Mouse (Mus musculus) liver, embryonic 16.5 days (tissue): ENCODE data around the gene P2rx1. TPM values are rescaled to one million over a fixed set of nuclear protein-coding genes. Genes with fewer than 3 reads are reported as not detected.
A peak's percentile ranks its signal among the peaks of the same experiment; 100 is the strongest.

Experiments
- ATAC-seq: fragments of 200-750 bp; cut with Nextera tagmentation; 2 replicates; pipeline ENCODE4 v1.8.0; 2017; ENCODE audit warnings: low read depth, mild to moderate bottlenecking, moderate number of reproducible peaks, moderate library complexity
- H3K27ac ChIP-seq: fragments of 300-500 bp; sonication (generic); 2 replicates; pipeline ENCODE4 v1.5.1; 2014; ENCODE audit warnings: mild to moderate bottlenecking, low read length
- H3K27me3 ChIP-seq: fragments of 300-500 bp; sonication (generic); 2 replicates; pipeline ENCODE4 v1.6.1; 2014; ENCODE audit warnings: low read depth, low read length, mixed read lengths; ENCODE audit not compliant: control insufficient read depth, insufficient read depth
- H3K36me3 ChIP-seq: fragments of 300-500 bp; sonication (generic); 2 replicates; pipeline ENCODE4 v1.6.1; 2014; ENCODE audit warnings: mild to moderate bottlenecking; ENCODE audit not compliant: control insufficient read depth, insufficient read depth
- H3K4me1 ChIP-seq: fragments of 300-500 bp; sonication (generic); 2 replicates; pipeline ENCODE4 v1.6.1; 2014; ENCODE audit warnings: low read depth, low read length, mixed read lengths; ENCODE audit not compliant: control insufficient read depth
- H3K4me2 ChIP-seq: fragments of 300-500 bp; sonication (generic); 2 replicates; pipeline ENCODE4 v1.6.1; 2014; ENCODE audit warnings: low read depth, low read length, mixed read lengths
- H3K4me3 ChIP-seq: fragments of 300-500 bp; sonication (generic); 2 replicates; pipeline ENCODE4 v1.5.1; 2014; ENCODE audit warnings: low read depth, mild to moderate bottlenecking, low read length
- H3K9ac ChIP-seq: fragments of 300-500 bp; sonication (generic); 2 replicates; pipeline ENCODE4 v1.6.1; 2014; ENCODE audit warnings: low read depth, low read length
- H3K9me3 ChIP-seq: fragments of 300-500 bp; sonication (generic); replicated peaks from 2 replicates; pipeline ENCODE4 v1.6.1; 2016; ENCODE audit warnings: low read length; ENCODE audit not compliant: control insufficient read depth
- WGBS: fragments of 180-500 bp; shearing (Covaris S2); extraction: QIAGEN DNeasy Blood & Tissue Kit; methylation state at CpG from one replicate; pipeline ENCODE4 v1.1.7; 2014; ENCODE audit not compliant: insufficient replicate concordance; 5-methylcytosine and 5-hydroxymethylcytosine counted together
- polyA plus RNA-seq: library from polyadenylated mRNA; unstranded; fragments of >200 nt; fragmentation: Nextera tagmentation; extraction: Ambion mirVana; gene quantifications from 2 replicates; pipeline ENCODE4 v1.2.1, GENCODE M21; 2015

P2rx1 gene
- polyA plus RNA-seq, 1 experiment from 2014 or later: 6.6 TPM

- ATAC-seq: no peak
- H3K36me3 ChIP-seq: no peaks in the 10 kb centered on the region
- no peak overlapping the region for H3K9ac ChIP-seq
- H3K4me1 ChIP-seq: peaks cover 8% of the 10 kb centered on the region
- no peak overlapping the region for H3K27ac ChIP-seq
- no peaks in the 10 kb centered on the region for H3K9me3 ChIP-seq
- WGBS: 15% methylated on average over 2 of the region's 2 CpGs
- H3K27me3 ChIP-seq: peaks cover 20% of the 10 kb centered on the region
- H3K4me3 ChIP-seq: no peak overlapping the region
- H3K4me2 ChIP-seq: no peak overlapping the region
Observed at GRCm38 (mm10) chr11:72957318-72957717, 41.6 kb upstream of the P2rx1 start.

GRCm38 (mm10) chr11:72959924-72960679, 38.8 kb upstream of the P2rx1 start:
- Histone ChIP-seq H3K9ac (no peak overlapping the region), H3K4me1 (peaks cover 8% of the 10 kb centered on the region), H3K36me3 (no peaks in the 10 kb centered on the region), H3K27ac (no peak overlapping the region), H3K4me3 (no peak overlapping the region; the same call in 1 of the 2 replicates), H3K4me2 (peak overlapping the region; percentile 60; the same call in 1 of the 2 replicates), H3K9me3 (no peaks in the 10 kb centered on the region), H3K27me3 (peaks cover 20% of the 10 kb centered on the region)
- ATAC-seq: no peak
- 28% methylated on average over 15 of the region's 15 CpGs for WGBS

GRCm38 (mm10) chr11:72960723-72961071, 38.2 kb upstream of the P2rx1 start:
- no peak; the same call in 1 of the 2 replicates for ATAC-seq
- no peaks in the 10 kb centered on the region for H3K36me3 ChIP-seq
- no peak overlapping the region for H3K27ac ChIP-seq
- peaks cover 8% of the 10 kb centered on the region for H3K4me1 ChIP-seq
- H3K4me3 ChIP-seq: peak overlapping the region; percentile 56
- WGBS: 5% methylated on average over 15 of the region's 15 CpGs
- H3K9ac ChIP-seq: no peak overlapping the region
- H3K4me2 ChIP-seq: peak overlapping the region; percentile 60
- peaks cover 20% of the 10 kb centered on the region for H3K27me3 ChIP-seq
- H3K9me3 ChIP-seq: no peaks in the 10 kb centered on the region

- Histone ChIP-seq H3K9me3 (no peaks in the 10 kb centered on the region), H3K4me2 (peak within 1 kb of the TSS; percentile 60), H3K4me1 (peaks cover 8% of the 10 kb centered on the region), H3K36me3 (no peaks in the 10 kb centered on the region), H3K27ac (peak within 1 kb of the TSS; percentile 55), H3K27me3 (peaks cover 20% of the 10 kb centered on the region), H3K9ac (peak within 1 kb of the TSS; percentile 48), H3K4me3 (peak within 1 kb of the TSS; percentile 56)
- 2% methylated on average over 68 of the region's 70 CpGs for WGBS
- peak; percentile 70 for ATAC-seq
Observed at GRCm38 (mm10) chr11:72961072-72961980, 37.6 kb upstream of the P2rx1 start, which contains the start of gene Atp2a3. Gene Atp2a3 (plus strand): TSS chr11:72961169.

- Histone ChIP-seq H3K4me1 (peaks cover 8% of the 10 kb centered on the region), H3K9me3 (no peaks in the 10 kb centered on the region), H3K4me2 (peak overlapping the region; percentile 18), H3K27ac (no peak overlapping the region), H3K9ac (no peak overlapping the region), H3K4me3 (peak overlapping the region; percentile 56; the same call in 1 of the 2 replicates), H3K36me3 (no peaks in the 10 kb centered on the region), H3K27me3 (peaks cover 20% of the 10 kb centered on the region)
- WGBS: 39% methylated on average over 2 of the region's 2 CpGs
- ATAC-seq: no peak
Observed at GRCm38 (mm10) chr11:72962378-72962777, 36.5 kb upstream of the P2rx1 start.

- Histone ChIP-seq H3K4me3 (peak overlapping the region; percentile 10; the same call in 1 of the 2 replicates), H3K4me2 (peak overlapping the region; percentile 18), H3K36me3 (no peaks in the 10 kb centered on the region), H3K27me3 (peaks cover 20% of the 10 kb centered on the region), H3K4me1 (peaks cover 8% of the 10 kb centered on the region), H3K9ac (no peak overlapping the region), H3K9me3 (no peaks in the 10 kb centered on the region), H3K27ac (0 out of 2 replicates have a peak overlapping the region, but pooled peaks have one; percentile 7)
- WGBS: 27% methylated on average over 7 of the region's 7 CpGs
- ATAC-seq: 0 out of 2 replicates have a peak, but pooled peaks have one; percentile 13
Observed at GRCm38 (mm10) chr11:72963058-72963788, 35.7 kb upstream of the P2rx1 start.

GRCm38 (mm10) chr11:72963789-72964294, 35.1 kb upstream of the P2rx1 start:
- ATAC-seq: no peak
- Histone ChIP-seq H3K4me1 (peaks cover 8% of the 10 kb centered on the region), H3K4me2 (peak overlapping the region; percentile 18; the same call in 1 of the 2 replicates), H3K4me3 (0 out of 2 replicates have a peak overlapping the region, but pooled peaks have one; percentile 10), H3K27me3 (peaks cover 20% of the 10 kb centered on the region), H3K9me3 (no peaks in the 10 kb centered on the region), H3K27ac (no peak overlapping the region), H3K36me3 (no peaks in the 10 kb centered on the region), H3K9ac (no peak overlapping the region)
- 47% methylated on average over 3 of the region's 3 CpGs for WGBS

- Histone ChIP-seq H3K36me3 (no peaks in the 10 kb centered on the region), H3K9ac (no peak overlapping the region), H3K27me3 (no peaks in the 10 kb centered on the region), H3K27ac (no peak overlapping the region), H3K4me2 (no peak overlapping the region), H3K9me3 (no peaks in the 10 kb centered on the region), H3K4me1 (no peaks in the 10 kb centered on the region), H3K4me3 (no peak overlapping the region)
- no peak for ATAC-seq
- 69% methylated on average over 13 of the region's 13 CpGs for WGBS
Observed at GRCm38 (mm10) chr11:72974995-72975503, 23.9 kb upstream of the P2rx1 start.
